Mouse (Mus musculus) erythroblast, embryonic 14.5 days (primary cell): ENCODE data around the gene Gm49337.

Source experiments
- GATA1 ChIP-seq: IDR thresholded peaks from 2 replicates; pipeline ENCODE4 v1.6.1; 2012; ENCODE audit warnings: low read length, inconsistent platforms, mixed read lengths
- TAL1 ChIP-seq: IDR thresholded peaks from 3 replicates; pipeline ENCODE4 v1.6.1; 2012; ENCODE audit warnings: low read length, inconsistent platforms, mixed read lengths

GRCm38 (mm10) chr4:116244240-116244639 lies 71.1 kb downstream of the Gm49337 start:
- no peak for TF ChIP-seq TAL1
- TF ChIP-seq GATA1 = no peak
